Mouse (Mus musculus): Measurements from ENCODE around the gene Nhsl1.

Nhsl1 gene

GRCm38 (mm10) chr10:18318916-18319481 lies at the start of gene Nhsl1:
TSS of gene Nhsl1 (plus strand) at chr10:18318985.
- DNase-seq (ENCODE audit: low read depth, low spot score): no peak

- no peak for DNase-seq (ENCODE audit: low read depth, low spot score)
These were observed 42.6 kb upstream of the Nhsl1 start for GRCm38 (mm10) chr10:18276090-18276734.

GRCm38 (mm10) chr10:18283991-18284390 lies 34.8 kb upstream of the Nhsl1 start:
- no peak for DNase-seq (ENCODE audit: low read depth, low spot score)

GRCm38 (mm10) chr10:18289512-18289911 lies 29.3 kb upstream of the Nhsl1 start:
- no peak for DNase-seq (ENCODE audit: low read depth, low spot score)

DNA sequence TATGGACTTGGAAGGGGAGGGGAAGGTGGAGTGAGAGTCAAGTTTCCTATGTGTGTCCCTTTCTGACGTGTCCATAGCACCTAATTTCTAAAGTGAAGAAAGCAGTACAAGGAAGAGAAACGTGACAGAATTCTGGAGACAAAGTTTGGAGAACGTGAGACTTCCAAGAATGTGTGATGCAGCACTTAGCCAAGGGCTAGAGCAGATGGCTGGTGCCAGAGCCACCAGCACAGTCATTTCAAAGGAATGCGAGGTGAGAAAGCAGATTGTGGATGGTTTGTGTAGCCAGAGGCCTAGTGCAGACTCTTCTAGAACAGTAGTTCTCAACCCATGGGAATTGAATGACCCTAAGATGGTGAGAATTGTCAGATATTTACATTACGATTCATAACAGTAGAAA lies 13.7 kb upstream of the Nhsl1 start:
- DNase-seq (ENCODE audit: low read depth, low spot score): no peak

- no peak for DNase-seq (ENCODE audit: low read depth, low spot score)
These were observed 3.7 kb upstream of the Nhsl1 start for GRCm38 (mm10) chr10:18315071-18315470.

- no peak for DNase-seq (ENCODE audit: low read depth, low spot score)
These were observed 1.3 kb upstream of the Nhsl1 start for GRCm38 (mm10) chr10:18317521-18317920.

DNA sequence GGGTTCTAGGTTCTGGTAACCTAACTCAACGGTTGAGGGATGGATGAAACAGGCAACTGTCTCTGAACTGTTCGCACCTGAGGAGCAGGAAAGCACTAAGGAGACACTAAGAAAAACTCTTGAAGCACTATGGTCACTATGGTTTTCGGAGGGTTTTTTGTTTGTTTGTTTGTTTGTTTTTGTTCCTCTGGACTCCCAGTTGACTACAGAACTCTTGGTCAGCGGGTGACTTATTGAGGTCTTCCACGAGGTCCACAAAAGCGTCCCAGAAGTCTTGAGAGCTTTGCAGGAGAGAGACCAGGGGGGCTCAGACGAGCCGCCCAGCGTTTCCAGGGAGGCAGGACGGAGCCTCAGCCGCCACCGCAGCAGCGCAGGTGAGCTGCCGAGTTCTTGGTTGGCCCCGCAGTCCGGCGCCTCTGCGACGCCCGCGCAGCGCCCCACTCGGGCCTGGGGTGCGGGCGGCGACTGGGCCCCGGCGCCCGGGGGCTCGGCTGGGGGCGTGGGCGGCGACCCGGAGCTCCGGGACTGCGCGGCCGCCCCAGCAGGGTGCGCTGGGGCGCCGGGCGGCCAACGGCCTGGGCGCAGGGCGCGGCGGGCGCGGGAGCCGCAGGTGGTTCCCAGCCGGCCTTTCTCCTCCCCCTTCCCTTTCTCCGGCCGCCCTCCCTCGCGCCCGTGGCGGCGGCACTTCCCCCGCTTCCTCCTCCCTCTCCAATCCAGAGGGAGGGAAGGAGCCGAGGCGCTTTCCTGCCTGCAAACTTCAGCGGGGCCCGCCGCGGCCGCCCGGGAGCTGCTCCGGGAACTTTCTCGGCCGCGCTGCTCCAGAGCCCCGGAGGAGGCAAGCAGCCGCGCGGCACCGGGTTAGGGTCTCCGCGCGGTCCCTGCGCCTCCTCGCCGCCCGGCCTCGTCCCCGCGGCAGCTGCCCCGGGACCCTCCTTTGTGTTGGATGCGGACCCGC lies 547 bp upstream of the Nhsl1 start:
- DNase-seq (ENCODE audit: low read depth, low spot score): no peak

GRCm38 (mm10) chr10:18319691-18320090 lies 906 bp downstream of the Nhsl1 start:
- DNase-seq (ENCODE audit: low read depth, low spot score): no peak

DNA sequence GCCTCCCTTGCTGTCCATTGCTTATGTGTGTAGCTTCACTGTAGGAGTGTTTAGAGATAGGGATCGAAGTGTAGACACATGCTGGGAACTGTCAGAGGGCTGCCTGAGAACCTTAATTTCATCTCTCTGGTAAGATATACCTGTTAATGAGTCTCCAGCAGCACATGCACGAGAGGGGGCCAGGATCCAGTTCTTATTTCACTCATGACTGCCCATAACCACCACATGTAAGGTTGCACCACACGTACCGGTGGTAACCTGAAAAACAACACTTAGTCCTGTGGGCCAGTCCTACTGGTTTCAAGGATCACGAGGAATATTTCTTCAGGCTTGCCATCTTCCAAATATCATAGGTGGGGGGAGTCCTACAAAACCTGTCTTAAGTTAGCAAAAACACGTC lies 3.1 kb downstream of the Nhsl1 start:
- DNase-seq (ENCODE audit: low read depth, low spot score): no peak

DNA sequence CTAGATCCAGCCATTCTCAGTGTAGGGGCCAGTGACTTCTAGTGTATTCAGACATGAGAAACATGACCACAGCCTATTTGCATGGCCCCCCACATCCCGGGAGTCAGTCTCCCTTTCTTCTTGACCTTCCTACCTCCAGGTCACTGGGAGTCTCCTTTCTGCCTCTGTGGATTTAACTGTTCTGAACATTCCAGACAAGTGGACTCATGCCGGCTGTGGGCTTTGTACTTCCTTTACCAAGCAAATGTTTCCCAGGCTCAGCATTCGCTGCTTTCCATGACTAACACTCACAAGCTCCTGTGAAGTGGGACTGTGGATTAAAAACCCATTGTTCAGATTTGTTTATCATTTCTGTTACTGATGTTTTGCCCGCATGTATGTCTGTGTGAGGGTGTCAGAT lies 4.9 kb downstream of the Nhsl1 start:
- no peak for DNase-seq (ENCODE audit: low read depth, low spot score)

- no peak for DNase-seq (ENCODE audit: low read depth, low spot score)
These were observed 9.6 kb downstream of the Nhsl1 start for GRCm38 (mm10) chr10:18328331-18328908.

- DNase-seq (ENCODE audit: low read depth, low spot score): no peak
These were observed 10.6 kb downstream of the Nhsl1 start for GRCm38 (mm10) chr10:18329096-18330038.

DNA sequence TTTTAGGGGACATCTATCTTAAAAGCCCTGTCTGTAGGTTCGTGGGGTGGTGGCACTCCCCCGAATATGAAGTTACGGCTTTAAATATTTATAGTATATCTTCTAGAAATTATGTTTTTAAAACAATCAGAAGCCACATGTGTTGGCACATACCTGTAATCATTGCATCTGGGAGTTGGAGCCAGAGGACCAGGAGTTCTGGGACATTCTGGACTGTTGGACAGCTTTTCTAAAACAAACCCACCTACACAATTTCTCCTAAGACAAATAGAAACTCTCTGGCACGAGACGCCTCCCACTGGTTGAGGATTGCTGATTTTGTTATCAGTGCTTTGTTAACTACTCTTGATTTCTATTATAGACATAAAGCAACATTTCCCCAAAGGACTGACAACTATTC lies 11.7 kb downstream of the Nhsl1 start:
- DNase-seq (ENCODE audit: low read depth, low spot score): no peak

DNA sequence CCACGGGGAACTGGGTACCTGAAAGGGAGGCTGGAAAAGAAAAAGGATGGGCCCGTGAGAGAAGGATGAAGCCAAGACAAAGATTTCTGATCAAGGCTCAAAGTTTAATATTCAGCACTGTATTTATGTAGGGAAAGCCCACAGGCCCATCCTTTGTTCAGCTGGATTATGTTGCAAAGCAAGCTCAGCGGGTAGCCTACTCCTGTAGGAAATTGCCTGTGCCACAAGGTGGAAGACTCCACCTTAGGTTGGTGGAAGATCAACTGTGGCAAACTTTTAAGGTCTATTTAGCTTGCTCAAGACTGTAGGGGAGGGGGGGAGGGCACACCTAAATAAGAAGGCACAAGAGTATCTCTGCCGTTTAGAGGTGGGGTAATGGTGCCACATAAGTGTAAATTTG lies 14.8 kb downstream of the Nhsl1 start:
- no peak for DNase-seq (ENCODE audit: low read depth, low spot score)

DNA sequence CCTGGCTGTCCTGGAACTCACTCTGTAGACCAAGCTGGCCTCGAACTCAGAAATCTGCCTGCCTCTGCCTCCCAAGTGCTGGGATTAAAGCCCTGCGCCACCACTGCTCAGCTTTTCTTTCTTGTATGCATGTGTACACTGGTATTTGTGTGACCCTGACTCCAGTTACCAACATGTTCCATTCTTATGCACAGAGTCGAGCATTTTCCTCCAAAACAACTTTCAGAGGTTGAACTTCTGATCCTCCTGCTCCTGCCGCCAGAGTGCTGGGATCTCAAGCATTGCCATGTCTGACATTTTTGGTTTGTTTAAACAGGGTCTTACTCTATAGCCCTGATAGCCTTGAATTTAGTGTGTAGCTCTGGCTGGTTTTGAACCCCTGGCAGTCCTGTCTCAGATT lies 15.4 kb downstream of the Nhsl1 start:
- DNase-seq (ENCODE audit: low read depth, low spot score): no peak

GRCm38 (mm10) chr10:18334734-18335133 lies 15.9 kb downstream of the Nhsl1 start:
- no peak for DNase-seq (ENCODE audit: low read depth, low spot score)

DNA sequence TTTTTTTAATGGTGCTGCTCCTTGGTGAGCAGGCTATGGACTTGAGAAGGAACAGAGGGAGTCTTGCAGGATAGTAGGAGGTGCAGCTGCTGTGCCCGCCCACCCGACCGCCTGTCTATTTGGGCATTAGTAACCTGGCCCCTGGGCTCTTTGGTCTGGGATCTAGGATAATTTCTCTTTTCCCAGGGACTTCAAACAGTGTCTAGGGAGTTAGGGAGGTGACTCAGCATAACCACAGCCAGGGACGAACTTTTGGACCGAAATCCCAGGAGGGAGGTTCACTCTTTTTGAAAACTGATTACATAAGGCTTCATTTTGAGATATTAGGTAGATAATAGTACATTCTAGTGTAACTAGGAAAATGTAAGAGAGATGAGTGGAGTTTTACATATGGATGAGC lies 18.9 kb downstream of the Nhsl1 start:
- DNase-seq (ENCODE audit: low read depth, low spot score): no peak

DNA sequence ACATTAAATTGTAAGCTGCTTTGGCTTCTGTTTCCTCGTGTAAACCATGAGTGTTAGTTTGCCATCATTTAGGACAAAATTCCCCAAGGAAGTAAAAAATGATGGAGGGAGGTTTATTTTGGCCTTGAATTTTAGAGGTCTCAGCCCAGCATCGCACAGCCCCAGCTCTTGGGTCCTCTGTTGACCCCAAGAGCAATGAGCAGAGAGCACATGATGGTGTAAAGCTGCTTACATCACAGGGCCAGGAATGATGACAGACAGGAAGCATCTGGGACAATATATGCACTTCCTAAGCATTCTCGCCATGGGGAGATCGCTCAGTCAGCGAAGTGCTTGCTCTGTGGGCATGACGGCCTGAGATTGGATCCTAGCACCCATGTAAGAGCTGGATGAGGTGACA lies 20.6 kb downstream of the Nhsl1 start:
- no peak for DNase-seq (ENCODE audit: low read depth, low spot score)

DNA sequence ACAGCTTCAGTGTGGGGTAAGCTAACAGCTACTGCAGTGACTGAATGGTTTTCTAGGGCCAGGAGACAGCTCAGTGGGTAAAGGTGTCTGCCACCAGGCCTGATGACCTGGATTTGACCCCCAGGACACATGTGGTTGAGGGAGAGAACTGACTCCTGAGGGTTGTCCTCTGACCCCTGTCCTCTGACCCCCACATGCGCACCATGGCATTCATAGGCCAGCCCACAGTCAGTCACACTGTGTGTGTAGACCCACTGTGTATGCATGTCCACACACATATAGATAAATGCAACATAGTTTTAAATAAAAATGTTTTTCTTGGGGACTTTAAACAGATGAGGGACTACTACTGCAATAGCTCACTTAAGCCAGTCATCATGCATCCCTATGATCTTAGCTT lies 22.1 kb downstream of the Nhsl1 start:
- no peak for DNase-seq (ENCODE audit: low read depth, low spot score)

Data from WW6 (cell line).